Mouse (Mus musculus) frontal cortex, postnatal 10 days (tissue): Measurements from ENCODE around the gene Cxcl14.

Experiments
- DNase-seq, 2 experiments: peaks; one replicate each; pipeline ENCODE4 v3.0.0; 2022; ENCODE audit warnings: low spot score in 2 of 2, mixed read lengths in 1 of 2

Cxcl14 gene

DNA sequence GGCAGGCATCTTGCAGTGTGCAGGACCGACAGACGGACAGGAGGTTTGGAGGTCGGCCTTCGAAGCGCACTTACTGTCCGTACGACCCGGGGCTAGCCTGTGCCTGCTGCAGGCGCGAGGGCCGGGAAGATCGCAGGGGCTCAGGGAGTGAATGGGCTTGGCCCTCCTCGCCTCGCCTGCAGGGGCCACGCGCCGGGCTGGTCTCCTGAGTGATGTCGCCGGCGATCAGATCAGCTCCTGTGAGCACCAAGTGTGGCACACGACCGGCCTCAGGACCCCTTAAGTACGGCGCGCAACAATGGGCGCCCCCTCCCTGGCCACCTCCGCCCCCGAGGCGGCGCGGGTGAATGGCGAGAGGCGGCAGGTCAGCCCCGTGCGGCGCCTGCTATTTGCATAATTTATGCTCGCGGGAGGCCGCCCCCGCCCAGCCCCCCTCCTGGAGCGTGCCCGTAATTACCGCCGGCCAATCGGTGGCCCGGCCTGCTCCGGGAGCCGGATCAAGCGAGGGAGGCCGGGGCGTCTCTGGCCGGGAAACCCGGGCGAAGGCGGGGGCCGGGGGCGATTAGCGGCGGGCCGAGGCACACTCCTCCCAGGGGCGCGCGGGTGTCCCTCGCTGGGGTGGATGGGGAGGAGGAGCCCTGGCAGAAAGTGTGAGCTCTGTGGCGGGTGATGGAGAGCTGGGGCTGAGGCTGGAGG, 44.3 kb downstream of the Cxcl14 start, which contains the start of gene Neurog1:
TSS of gene Neurog1 (minus strand) at position 240 of the 696 bp plus-strand sequence.
- peak in 1 of 2 experiments; percentile 32 for DNase-seq

DNA sequence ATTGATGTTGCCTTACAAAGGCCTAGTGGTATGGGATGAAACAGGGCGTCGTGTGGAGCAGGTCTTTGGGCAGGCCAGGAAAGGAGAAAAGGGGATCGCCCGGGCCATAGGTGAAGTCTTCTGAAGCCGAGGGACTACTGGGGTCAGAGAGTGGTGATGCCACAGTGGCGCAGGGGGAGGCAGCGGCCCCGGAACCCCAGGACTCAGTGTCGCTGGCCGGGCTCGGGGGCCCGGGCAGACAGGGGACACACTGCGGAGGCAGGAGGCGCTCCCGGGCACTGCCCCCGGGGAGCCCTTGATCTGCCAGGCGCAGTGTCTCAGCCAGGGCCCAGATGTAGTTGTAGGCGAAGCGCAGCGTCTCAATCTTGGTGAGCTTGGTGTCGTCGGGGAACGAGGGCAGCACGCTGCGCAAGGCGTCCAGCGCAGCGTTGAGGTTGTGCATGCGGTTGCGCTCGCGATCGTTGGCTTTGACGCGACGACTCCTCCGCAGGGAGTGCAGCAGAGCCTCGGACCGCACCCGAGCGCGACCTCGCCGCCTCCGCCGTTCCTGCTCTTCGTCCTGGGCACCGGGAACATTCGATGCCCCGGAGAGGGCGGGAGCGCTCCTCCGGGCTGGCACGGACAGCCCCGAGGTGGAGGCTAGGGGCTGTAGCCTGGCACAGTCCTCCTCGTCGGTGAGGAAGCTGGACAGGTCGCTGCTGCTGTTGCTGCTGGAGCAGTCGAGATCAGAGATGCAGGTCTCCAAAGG, 45.0 kb downstream of the Cxcl14 start:
- no peak for DNase-seq

DNA sequence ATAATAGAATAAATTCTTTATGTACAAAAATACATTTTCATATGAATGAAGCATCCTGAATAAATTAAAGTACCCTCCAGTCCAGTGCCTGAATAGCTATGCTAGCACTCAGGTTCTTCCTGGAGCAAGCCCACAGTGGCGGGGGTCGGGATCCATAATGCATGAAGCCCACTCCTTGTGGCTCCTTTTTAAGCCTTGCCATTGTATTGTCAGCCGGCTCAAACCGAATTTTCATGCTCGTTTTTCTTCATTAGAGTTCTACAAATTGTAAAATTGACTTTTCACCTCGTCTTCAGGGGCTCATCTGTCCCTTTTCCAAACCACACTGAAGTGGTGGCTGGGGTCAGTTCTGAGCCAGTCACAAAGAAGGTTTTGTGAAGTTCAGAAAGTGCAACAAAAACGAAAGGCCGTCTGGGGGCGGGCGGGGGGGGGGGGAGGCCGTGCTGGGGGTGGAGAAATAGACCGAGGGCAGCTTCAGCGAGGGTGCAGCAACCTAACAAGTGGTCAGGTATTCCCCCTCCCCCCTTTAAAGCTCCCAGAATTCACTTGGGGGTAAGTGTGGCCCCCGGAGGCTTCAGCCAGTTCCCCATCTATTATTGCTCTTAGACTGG, 45.7 kb downstream of the Cxcl14 start:
- DNase-seq = no peak

DNA sequence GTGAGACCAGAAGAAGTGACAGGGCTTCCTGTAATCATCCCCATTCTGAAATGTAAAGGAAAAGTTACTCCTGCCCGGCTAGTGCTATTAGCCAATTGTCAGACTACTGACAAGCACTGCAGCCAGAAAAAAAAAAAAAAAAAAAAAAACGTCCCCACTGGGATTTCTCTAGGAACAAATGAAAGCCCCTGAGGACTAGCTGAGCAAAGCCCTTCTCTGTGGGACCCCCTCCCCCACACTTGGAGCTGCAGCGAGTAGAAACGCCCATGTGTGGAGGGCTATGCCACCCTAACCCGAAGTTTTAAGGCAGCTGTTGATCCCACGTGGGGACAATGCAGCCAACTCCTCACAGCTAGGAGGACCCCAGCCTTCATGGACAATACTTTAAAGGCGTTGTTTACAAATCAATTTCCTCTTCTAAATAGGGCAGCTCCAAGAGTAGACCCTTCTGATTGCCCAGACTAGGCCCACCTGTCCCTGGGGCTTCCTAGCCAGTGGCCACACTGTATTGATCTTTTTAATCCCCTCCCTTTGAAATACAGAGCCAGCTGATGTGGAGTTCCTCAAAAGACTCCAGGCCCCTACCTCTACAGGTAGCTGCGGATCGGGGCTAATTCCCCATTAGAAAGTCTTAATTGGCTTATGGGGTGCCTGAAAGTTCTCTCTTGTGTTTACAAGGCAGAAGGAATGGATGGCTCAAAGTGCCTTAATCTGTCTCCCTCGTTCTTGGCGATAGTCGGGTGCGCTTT, 46.6 kb downstream of the Cxcl14 start:
- DNase-seq = no peak

DNA sequence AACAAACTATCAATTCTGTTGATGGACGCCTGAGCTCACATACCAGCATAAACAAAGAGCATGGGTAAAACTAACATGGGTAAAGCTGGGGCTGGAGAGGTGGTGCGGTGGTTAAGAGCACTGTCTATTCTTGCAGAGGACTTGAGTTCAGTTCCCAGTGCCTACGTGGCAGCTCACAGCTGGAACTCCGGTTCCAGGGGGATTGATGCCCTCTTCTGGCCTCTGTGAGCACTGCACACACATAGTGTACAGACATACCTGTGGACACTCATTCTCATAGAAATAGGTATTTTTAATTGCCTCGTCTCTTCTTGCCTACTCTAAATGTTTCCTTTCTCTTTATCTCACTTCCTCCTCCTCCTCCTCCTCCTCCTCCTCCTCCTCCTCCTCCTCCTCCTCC, 53.2 kb downstream of the Cxcl14 start:
- DNase-seq = no peak

DNA sequence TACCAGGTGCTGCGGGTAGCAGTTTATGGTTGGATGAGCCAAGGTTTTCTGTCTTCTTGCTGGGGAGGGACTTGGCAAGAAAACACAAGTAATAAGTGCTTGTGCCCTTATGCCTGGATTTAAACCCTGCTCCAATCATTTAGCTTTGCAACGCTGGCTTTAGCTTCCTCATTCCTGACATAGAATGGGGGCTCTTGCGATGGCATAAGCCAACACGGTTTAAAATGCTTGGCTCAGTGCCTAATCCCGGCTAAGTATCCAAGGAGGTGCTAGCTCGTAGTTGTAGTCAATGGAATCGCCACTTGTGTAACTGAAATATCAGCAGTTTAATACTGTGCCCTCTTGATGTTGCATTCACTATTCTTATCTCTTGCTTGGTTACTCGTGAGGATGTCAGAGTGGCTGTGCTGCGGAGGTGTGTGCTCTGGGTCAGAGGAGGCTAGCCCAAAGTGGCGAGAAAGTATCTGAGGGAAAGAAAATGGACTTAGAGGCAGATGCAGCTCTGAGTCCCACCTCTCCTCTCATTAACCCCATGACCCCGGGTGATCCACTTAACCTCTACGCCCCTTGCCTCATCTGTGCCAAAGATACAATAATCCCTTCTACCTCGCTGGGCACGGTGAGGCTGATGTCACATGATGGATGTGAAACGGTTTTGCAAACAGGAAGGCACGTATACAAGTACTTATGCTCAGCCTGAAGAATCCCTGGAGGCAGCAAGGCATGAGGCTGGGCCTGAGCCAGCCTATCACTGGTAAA, 56.2 kb downstream of the Cxcl14 start:
- DNase-seq = no peak
